Mouse (Mus musculus): Measurements from ENCODE around the gene Arhgap5.

DNA sequence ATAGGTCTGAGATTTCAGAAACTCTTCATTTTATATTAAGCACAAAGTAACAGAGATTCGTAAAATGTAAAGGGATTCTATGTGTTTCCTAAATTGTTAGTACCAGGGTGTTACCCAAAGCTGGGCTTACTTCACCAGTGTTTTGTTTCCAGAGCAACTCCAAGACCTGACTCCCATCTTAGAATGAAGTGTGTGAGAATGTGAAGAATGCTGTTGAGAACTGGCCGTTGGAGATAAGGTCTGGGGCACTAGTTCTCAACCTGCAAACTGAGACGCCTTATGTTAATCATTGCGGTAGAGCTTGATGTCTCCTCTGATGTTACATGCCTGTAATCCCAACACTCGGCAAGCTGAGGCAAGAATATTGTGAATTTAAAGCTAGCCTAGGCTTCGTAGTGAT is 24.4 kb upstream of the Arhgap5 start:
- TF ChIP-seq CHD2 (IDR thresholded peaks at IDR 0.05; ENCODE audit: low read depth, low read length) (no peak), MAFK (IDR thresholded peaks at IDR 0.05; ENCODE audit: insufficient read depth, low read depth, low read length) (no peak), HCFC1 (IDR thresholded peaks at IDR 0.05; ENCODE audit: borderline replicate concordance, insufficient read depth, low read length) (no peak)

All from ES-E14 (cell line).